Mouse (Mus musculus) stomach, embryonic 15.5 days (tissue): ENCODE data around the gene Tlr13. TPM values are rescaled to one million over a fixed set of nuclear protein-coding genes. Genes with fewer than 3 reads are reported as not detected.

Experiments
- ATAC-seq: fragments of 200-750 bp; cut with Nextera tagmentation; 2 replicates; pipeline ENCODE4 v1.8.0; 2017; ENCODE audit warnings: low read depth, moderate number of reproducible peaks, moderate TSS enrichment; ENCODE audit not compliant: insufficient read depth, low FRiP score
- H3K27ac ChIP-seq: fragments of 300-500 bp; sonication (generic); 2 replicates; pipeline ENCODE4 v1.5.1; 2015; ENCODE audit warnings: mild to moderate bottlenecking, inconsistent platforms
- H3K27me3 ChIP-seq: fragments of 300-500 bp; sonication (generic); replicated peaks from 2 replicates; pipeline ENCODE4 v1.6.1; 2015; ENCODE audit warnings: inconsistent platforms
- H3K36me3 ChIP-seq: fragments of 300-500 bp; sonication (generic); 2 replicates; pipeline ENCODE4 v1.6.1; 2015; ENCODE audit warnings: inconsistent platforms
- H3K4me1 ChIP-seq: fragments of 300-500 bp; sonication (generic); 2 replicates; pipeline ENCODE4 v1.6.1; 2015; ENCODE audit warnings: inconsistent platforms
- H3K4me2 ChIP-seq: fragments of 300-500 bp; sonication (generic); 2 replicates; pipeline ENCODE4 v1.6.1; 2015; ENCODE audit warnings: mild to moderate bottlenecking, inconsistent platforms
- H3K4me3 ChIP-seq: fragments of 300-500 bp; sonication (generic); replicated peaks from 2 replicates; pipeline ENCODE4 v1.5.1; 2015; ENCODE audit warnings: inconsistent platforms
- H3K9ac ChIP-seq: fragments of 300-500 bp; sonication (generic); 2 replicates; pipeline ENCODE4 v1.6.1; 2015; ENCODE audit warnings: inconsistent platforms
- H3K9me3 ChIP-seq: fragments of 300-500 bp; sonication (generic); 2 replicates; pipeline ENCODE4 v1.6.1; 2016; ENCODE audit warnings: inconsistent platforms
- WGBS: fragments of 180-500 bp; shearing (Covaris S2); methylation state at CpG from one replicate; pipeline ENCODE4 v1.1.7; 2015; 5-methylcytosine and 5-hydroxymethylcytosine counted together
- polyA plus RNA-seq: library from polyadenylated mRNA; unstranded; fragments of >200 nt; fragmentation: Nextera tagmentation; extraction: Ambion mirVana; gene quantifications from 2 replicates; pipeline ENCODE4 v1.2.1, GENCODE M21; 2015

The Tlr13 gene
- 1.0 and 1.1 TPM in 2 replicates for polyA plus RNA-seq

DNA sequence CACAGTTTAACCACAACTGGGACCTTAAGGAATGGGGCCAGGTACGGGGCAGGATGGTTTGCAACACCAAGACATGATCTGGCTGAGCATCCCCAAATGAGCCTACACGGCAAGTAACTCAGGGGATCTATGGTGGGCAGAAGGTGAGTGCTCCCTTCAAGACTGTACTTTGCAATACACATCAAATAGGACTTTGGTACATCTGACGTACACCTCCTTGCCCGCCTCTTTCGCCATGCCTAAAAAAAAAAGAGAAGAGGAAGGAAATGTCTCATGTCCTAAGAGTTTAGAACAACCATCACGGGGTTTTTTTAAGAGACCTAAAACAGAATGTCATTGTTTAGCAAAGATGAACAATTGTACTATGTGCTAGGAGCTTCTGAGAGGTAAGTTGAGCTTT lies at the start of gene Tlr13:
Tlr13 (plus strand) TSS at position 269 of the 400 bp plus-strand sequence.
- 78% methylated on average over 6 of the region's 6 CpGs for WGBS
- no peaks in the 10 kb centered on the region for H3K9me3 ChIP-seq

DNA sequence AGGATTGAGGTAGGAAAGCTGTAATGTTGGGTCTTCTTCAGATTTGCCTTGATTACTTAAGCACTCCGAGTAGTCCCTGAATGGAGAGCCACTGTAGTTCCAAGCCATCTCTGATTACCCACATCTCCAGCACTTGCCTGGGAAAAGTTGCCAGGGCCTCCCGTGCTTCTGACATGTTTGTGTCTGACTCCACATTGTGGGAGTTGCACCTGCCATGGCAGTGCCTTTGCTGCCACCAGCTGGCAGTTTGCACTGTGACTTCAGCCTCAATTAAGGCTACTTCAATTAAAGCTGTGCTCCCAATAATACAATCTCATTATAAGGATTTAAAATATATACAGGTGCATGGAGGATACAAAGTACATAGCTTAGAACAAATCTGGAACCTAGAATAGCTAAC lies 37.5 kb upstream of the Tlr13 start:
- H3K27me3 ChIP-seq = no peaks in the 10 kb centered on the region
- ATAC-seq = no peak
- H3K4me3 ChIP-seq = no peak overlapping the region
- H3K36me3 ChIP-seq = no peaks in the 10 kb centered on the region
- no peaks in the 10 kb centered on the region for H3K9me3 ChIP-seq
- H3K4me1 ChIP-seq = no peaks in the 10 kb centered on the region
- 43% methylated on average over 2 of the region's 2 CpGs for WGBS
- no peak overlapping the region for H3K27ac ChIP-seq
- H3K9ac ChIP-seq = no peak overlapping the region
- no peak overlapping the region for H3K4me2 ChIP-seq

More for the DNA sequence above, at the start of gene Tlr13:
- Histone ChIP-seq H3K4me2 (no peak within 1 kb of the TSS), H3K9ac (no peak within 1 kb of the TSS), H3K27ac (no peak within 1 kb of the TSS), H3K4me1 (no peaks in the 10 kb centered on the region), H3K4me3 (no peak within 1 kb of the TSS), H3K36me3 (no peaks in the 10 kb centered on the region), H3K27me3 (no peaks in the 10 kb centered on the region)
- no peak for ATAC-seq

DNA sequence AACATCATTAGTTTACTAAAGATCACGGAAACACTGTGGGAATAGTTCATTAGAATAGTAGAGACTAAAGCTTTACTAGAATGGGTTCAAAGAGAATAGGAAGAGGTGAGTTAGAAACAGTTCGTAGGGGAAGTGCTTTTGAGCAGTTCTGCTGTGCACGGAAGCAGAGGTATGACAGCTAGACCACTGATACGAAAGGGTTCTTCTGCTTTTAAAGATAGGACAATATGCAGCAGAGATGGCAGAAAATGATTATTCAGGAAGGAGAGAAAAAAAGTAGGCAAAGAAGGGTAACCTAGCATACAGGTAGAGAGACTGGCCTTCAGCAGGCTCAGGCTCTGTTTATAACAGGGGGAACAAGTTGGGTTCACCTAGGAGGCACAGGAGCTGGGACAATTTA lies 29.1 kb upstream of the Tlr13 start:
- no peak for ATAC-seq
- Histone ChIP-seq H3K4me2 (no peak overlapping the region), H3K9me3 (no peaks in the 10 kb centered on the region), H3K27me3 (no peaks in the 10 kb centered on the region), H3K9ac (no peak overlapping the region), H3K36me3 (no peaks in the 10 kb centered on the region), H3K27ac (no peak overlapping the region), H3K4me3 (no peak overlapping the region), H3K4me1 (no peaks in the 10 kb centered on the region)
- 86% methylated on average over 4 of the region's 4 CpGs for WGBS

DNA sequence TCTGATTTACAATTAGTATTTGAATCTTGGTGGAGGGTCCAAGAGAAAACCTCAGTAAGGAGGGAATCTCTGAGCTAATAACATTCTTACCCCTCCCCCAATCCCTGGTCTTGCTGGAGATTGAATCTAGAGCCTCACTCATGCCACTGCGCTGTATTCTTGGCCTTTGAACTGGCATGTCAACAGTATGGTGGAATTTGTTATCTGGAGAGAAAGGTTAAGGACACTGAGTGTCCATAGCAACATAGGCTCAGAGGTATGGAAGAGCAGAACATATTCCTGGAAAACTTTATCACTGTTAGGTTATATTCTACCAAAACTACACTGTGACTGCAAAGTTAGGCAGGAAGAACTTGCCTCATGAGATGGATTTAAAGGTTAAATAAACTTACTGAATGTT lies 28.3 kb upstream of the Tlr13 start:
- ATAC-seq = no peak
- Histone ChIP-seq H3K4me2 (no peak overlapping the region), H3K4me3 (no peak overlapping the region), H3K4me1 (no peaks in the 10 kb centered on the region), H3K9ac (no peak overlapping the region), H3K27me3 (no peaks in the 10 kb centered on the region), H3K9me3 (no peaks in the 10 kb centered on the region), H3K27ac (no peak overlapping the region), H3K36me3 (no peaks in the 10 kb centered on the region)
- 80% methylated on average over 1 of the region's 1 CpGs for WGBS

DNA sequence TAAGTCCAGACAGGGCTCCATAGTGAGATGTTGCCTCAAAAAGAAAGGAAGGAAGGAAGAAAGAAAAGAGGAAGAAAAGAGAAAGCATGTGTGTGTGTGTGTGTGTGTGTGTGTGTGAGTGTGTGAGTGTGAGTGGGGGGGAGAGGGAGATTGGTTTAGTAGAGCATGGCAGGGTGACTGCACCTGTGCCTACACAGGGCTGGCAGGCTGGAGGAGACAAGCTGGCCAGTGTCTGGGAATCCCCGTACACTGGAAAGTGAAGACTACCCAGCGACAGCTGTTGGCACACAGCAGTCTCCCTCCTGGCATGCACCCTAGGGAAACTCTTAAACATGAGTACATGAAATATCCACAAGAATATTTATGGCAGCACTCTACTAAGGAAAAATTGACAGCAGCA lies 20.2 kb upstream of the Tlr13 start:
- no peak for ATAC-seq
- H3K27ac ChIP-seq = no peak overlapping the region
- no peaks in the 10 kb centered on the region for H3K9me3 ChIP-seq
- no peaks in the 10 kb centered on the region for H3K36me3 ChIP-seq
- no peak overlapping the region for H3K9ac ChIP-seq
- WGBS = 83% methylated on average over 2 of the region's 2 CpGs
- H3K4me2 ChIP-seq = no peak overlapping the region
- H3K4me3 ChIP-seq = no peak overlapping the region
- H3K4me1 ChIP-seq = no peaks in the 10 kb centered on the region
- H3K27me3 ChIP-seq = no peaks in the 10 kb centered on the region

DNA sequence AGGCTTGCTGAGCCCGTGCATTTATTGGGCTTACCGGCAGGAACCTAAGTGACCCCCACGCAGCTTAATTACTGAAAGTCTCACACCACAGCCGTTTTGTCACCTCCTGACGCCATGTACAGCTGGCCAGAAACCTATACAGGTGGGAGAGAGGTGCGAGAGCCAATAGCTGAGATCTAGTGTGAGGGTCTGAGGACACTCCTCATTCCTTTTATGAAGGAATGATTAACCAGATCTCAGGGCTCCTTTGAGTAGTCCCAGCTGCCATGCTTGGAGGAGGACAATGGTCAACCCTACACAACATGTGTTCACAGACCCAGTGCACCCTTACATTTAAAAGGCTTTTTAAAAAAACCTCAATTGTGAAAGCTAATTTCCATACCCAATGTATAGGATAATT lies 14.7 kb upstream of the Tlr13 start:
- Histone ChIP-seq H3K4me1 (no peaks in the 10 kb centered on the region), H3K9me3 (no peaks in the 10 kb centered on the region), H3K36me3 (no peaks in the 10 kb centered on the region), H3K4me2 (no peak overlapping the region), H3K27me3 (no peaks in the 10 kb centered on the region), H3K27ac (no peak overlapping the region), H3K4me3 (no peak overlapping the region), H3K9ac (no peak overlapping the region)
- WGBS = 66% methylated on average over 6 of the region's 6 CpGs
- no peak for ATAC-seq

GRCm38 (mm10) chrX:106129877-106130276 lies 13.1 kb upstream of the Tlr13 start:
- no peak overlapping the region for H3K4me3 ChIP-seq
- no peaks in the 10 kb centered on the region for H3K9me3 ChIP-seq
- no peak overlapping the region for H3K4me2 ChIP-seq
- no peaks in the 10 kb centered on the region for H3K27me3 ChIP-seq
- H3K36me3 ChIP-seq = no peaks in the 10 kb centered on the region
- no peak overlapping the region for H3K27ac ChIP-seq
- no peaks in the 10 kb centered on the region for H3K4me1 ChIP-seq
- H3K9ac ChIP-seq = no peak overlapping the region
- WGBS = 88% methylated on average over 4 of the region's 4 CpGs
- no peak for ATAC-seq

DNA sequence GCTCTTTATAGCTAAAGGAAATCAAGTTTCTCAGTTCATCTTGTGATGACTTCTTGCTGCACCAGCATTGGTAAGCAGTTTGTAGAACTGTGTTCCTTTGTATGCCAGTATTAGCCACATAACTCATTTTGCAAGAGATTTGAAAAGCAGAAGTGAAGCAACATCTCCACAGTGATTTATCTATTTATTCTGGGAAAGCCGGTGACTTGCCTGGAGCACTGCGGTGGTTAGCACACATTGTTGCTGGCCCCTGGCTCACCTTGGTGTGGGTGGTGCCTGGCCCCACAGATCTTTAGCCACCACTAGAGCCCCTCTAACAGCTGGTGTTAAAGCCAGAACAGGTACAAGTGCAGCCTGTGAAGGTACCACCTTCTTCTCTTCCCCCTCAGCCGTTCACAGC lies 8.1 kb upstream of the Tlr13 start:
- no peaks in the 10 kb centered on the region for H3K36me3 ChIP-seq
- 0 out of 2 replicates have a peak overlapping the region, but pooled peaks have one; percentile 4 for H3K27ac ChIP-seq
- no peak overlapping the region for H3K4me2 ChIP-seq
- WGBS = 60% methylated on average over 3 of the region's 3 CpGs
- H3K27me3 ChIP-seq = no peaks in the 10 kb centered on the region
- no peak overlapping the region for H3K9ac ChIP-seq
- no peak overlapping the region for H3K4me3 ChIP-seq
- no peaks in the 10 kb centered on the region for H3K9me3 ChIP-seq
- ATAC-seq = no peak
- no peaks in the 10 kb centered on the region for H3K4me1 ChIP-seq

- no peaks in the 10 kb centered on the region for H3K4me1 ChIP-seq
- H3K4me3 ChIP-seq = no peak overlapping the region
- H3K27me3 ChIP-seq = no peaks in the 10 kb centered on the region
- ATAC-seq = no peak
- H3K9me3 ChIP-seq = no peaks in the 10 kb centered on the region
- no peak overlapping the region for H3K4me2 ChIP-seq
- 0 out of 2 replicates have a peak overlapping the region, but pooled peaks have one; percentile 4 for H3K27ac ChIP-seq
- H3K9ac ChIP-seq = no peak overlapping the region
- H3K36me3 ChIP-seq = no peaks in the 10 kb centered on the region
- 82% methylated on average over 4 of the region's 4 CpGs for WGBS
Measured at GRCm38 (mm10) chrX:106135484-106135883, 7.5 kb upstream of the Tlr13 start.

DNA sequence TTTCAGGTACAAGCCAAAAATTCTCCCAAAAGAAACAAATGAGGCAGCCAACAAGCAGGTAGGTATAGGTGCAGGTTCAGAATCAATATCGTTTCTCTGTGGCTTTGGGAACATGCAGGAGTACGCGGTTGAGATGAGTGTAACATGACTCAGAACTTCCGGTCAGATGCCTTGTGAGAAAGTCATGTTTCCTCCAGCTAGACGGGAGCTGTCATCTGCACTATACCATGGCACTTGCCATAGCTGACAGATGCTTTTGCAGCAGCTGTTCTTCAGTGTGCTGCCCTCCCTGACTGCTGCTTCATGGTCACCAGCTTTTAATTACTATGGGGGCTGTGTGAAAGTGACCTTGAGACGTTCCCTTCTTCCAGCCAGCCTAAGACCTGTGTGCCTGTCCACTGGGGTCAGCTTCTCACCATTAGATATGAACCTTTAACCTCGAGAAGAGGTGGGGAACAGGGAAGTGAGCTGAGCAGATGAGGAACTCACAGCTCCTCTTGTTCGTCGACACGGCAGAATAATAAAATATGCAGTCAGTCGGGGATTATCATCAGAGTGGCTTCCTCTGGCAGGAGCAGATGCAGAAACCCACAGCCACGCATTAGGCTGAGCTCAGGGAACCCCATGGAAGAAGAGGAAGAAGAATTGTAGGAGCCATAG lies 7.0 kb upstream of the Tlr13 start:
- no peak for ATAC-seq

GRCm38 (mm10) chrX:106139309-106140070 lies 3.5 kb upstream of the Tlr13 start:
- no peaks in the 10 kb centered on the region for H3K27me3 ChIP-seq
- no peak overlapping the region for H3K4me3 ChIP-seq
- no peaks in the 10 kb centered on the region for H3K36me3 ChIP-seq
- H3K27ac ChIP-seq = no peak overlapping the region
- H3K9ac ChIP-seq = no peak overlapping the region
- H3K9me3 ChIP-seq = no peaks in the 10 kb centered on the region
- H3K4me2 ChIP-seq = no peak overlapping the region
- no peaks in the 10 kb centered on the region for H3K4me1 ChIP-seq
- ATAC-seq = no peak
- WGBS = 76% methylated on average over 13 of the region's 13 CpGs

More for the DNA sequence above, 7.0 kb upstream of the Tlr13 start:
- Histone ChIP-seq H3K27me3 (no peaks in the 10 kb centered on the region), H3K27ac (no peak overlapping the region), H3K4me2 (no peak overlapping the region), H3K36me3 (no peaks in the 10 kb centered on the region), H3K4me3 (no peak overlapping the region), H3K9me3 (no peaks in the 10 kb centered on the region), H3K4me1 (no peaks in the 10 kb centered on the region), H3K9ac (no peak overlapping the region)
- 54% methylated on average over 12 of the region's 12 CpGs for WGBS

DNA sequence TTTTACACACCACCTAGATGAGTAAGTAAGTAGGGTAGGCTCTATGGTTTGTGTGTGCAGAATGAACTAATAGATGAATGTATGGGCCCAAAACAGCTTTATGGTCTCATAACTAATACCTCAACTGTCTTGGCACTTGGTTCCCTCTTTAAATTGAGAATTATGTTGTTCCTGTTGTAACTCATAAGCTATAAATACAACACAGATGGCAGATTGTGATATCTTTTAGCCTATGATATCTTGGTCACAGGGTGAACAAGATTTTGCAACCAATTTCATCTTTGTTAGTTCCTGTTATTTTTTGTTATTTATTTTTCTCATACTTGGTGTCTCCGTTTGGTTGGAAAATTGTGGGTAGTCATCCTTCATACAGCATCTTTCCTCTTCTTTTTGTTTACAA lies 5.2 kb downstream of the Tlr13 start:
- 85% methylated on average over 1 of the region's 1 CpGs for WGBS
- H3K27me3 ChIP-seq = no peaks in the 10 kb centered on the region
- H3K4me2 ChIP-seq = no peak overlapping the region
- no peak for ATAC-seq
- H3K4me1 ChIP-seq = no peaks in the 10 kb centered on the region
- H3K27ac ChIP-seq = no peak overlapping the region
- no peak overlapping the region for H3K4me3 ChIP-seq
- H3K9ac ChIP-seq = no peak overlapping the region
- H3K36me3 ChIP-seq = no peaks in the 10 kb centered on the region
- H3K9me3 ChIP-seq = no peaks in the 10 kb centered on the region
